Mouse (Mus musculus) layer of hippocampus, adult 18-20 months (tissue): ENCODE data around the gene Atxn2. TPM values are rescaled to one million over a fixed set of nuclear protein-coding genes. Genes with fewer than 3 reads are reported as not detected.
"Not testable (repeated sequence)": the region's sequence is repeated elsewhere in the genome, so short reads cannot be mapped to it uniquely, and the experiment has no call there.

Experiments
- DNase-seq, 2 experiments: peaks; one replicate each; pipeline ENCODE4 v3.0.0; 2022; ENCODE audit warnings: low spot score in 2 of 2
- long read RNA-seq: library from polyadenylated mRNA; stranded (forward); transcript quantifications from one replicate; pipeline ENCODE4 v2.0.0, GENCODE M21; 2021
- total RNA-seq, 2 experiments: library from RNA; stranded (reverse); gene quantifications; 2 replicates each; pipeline ENCODE4 v1.2.3; 2021

The Atxn2 gene
- 100 to 1,000 TPM; 212 to 241 TPM for total RNA-seq
- long read RNA-seq, full-length matches to known transcripts, result 5 of 110 reads
- long read RNA-seq, partial matches to known transcripts, result 11 of 110 reads
- long read RNA-seq, other reads (novel, unspliced or antisense), result 94 of 110 reads

GRCm38 (mm10) chr5:121711174-121711927 lies at the start of gene Atxn2:
Gene Atxn2 (plus strand): TSS chr5:121711337.
- peak; percentile 77 to 82 for DNase-seq

GRCm38 (mm10) chr5:121661494-121661893 lies 49.6 kb upstream of the Atxn2 start:
- no peak for DNase-seq

- DNase-seq, result no peak
Observed at GRCm38 (mm10) chr5:121663456-121663855, 47.7 kb upstream of the Atxn2 start.

GRCm38 (mm10) chr5:121664078-121664477 lies 47.1 kb upstream of the Atxn2 start:
- DNase-seq, result no peak

- no peak for DNase-seq
Observed at GRCm38 (mm10) chr5:121664971-121665370, 46.2 kb upstream of the Atxn2 start.

GRCm38 (mm10) chr5:121667067-121667466 lies 44.1 kb upstream of the Atxn2 start:
- no peak for DNase-seq

- DNase-seq, result no peak
Observed at GRCm38 (mm10) chr5:121668411-121668810, 42.7 kb upstream of the Atxn2 start.

- no peak for DNase-seq
Observed at GRCm38 (mm10) chr5:121670412-121670811, 40.7 kb upstream of the Atxn2 start.

GRCm38 (mm10) chr5:121682250-121682649 lies 28.9 kb upstream of the Atxn2 start:
- no peak for DNase-seq

GRCm38 (mm10) chr5:121685495-121685894 lies 25.6 kb upstream of the Atxn2 start:
- no peak for DNase-seq

GRCm38 (mm10) chr5:121686113-121686898 lies 24.8 kb upstream of the Atxn2 start:
- no peak for DNase-seq

GRCm38 (mm10) chr5:121690482-121691211 lies 20.5 kb upstream of the Atxn2 start:
- DNase-seq, result no peak

GRCm38 (mm10) chr5:121691436-121691835 lies 19.7 kb upstream of the Atxn2 start:
- DNase-seq, result not testable (repeated sequence)

GRCm38 (mm10) chr5:121692897-121693296 lies 18.2 kb upstream of the Atxn2 start:
- DNase-seq, result no peak

- no peak for DNase-seq
Observed at GRCm38 (mm10) chr5:121696761-121697160, 14.4 kb upstream of the Atxn2 start.

GRCm38 (mm10) chr5:121699891-121700290 lies 11.2 kb upstream of the Atxn2 start:
- no peak for DNase-seq

- peak; percentile 75 to 76 for DNase-seq
Observed at GRCm38 (mm10) chr5:121700496-121700895, 10.6 kb upstream of the Atxn2 start.

- DNase-seq, result no peak
Observed at GRCm38 (mm10) chr5:121701111-121701769, 9.9 kb upstream of the Atxn2 start.

- DNase-seq, result no peak
Observed at GRCm38 (mm10) chr5:121703341-121703740, 7.8 kb upstream of the Atxn2 start.

GRCm38 (mm10) chr5:121704512-121705248 lies 6.5 kb upstream of the Atxn2 start:
- DNase-seq, result no peak
